Mouse (Mus musculus) gastrocnemius, adult 2 months (tissue): ENCODE data around the gene Slc6a16. TPM values are rescaled to one million over a fixed set of nuclear protein-coding genes. Genes with fewer than 3 reads are reported as not detected.

Source experiments
- DNase-seq: peaks from one replicate; pipeline ENCODE4 v3.0.0; 2022
- H3K27ac ChIP-seq: fragments of 200-600 bp; 2 replicates; pipeline ENCODE4 v1.8.1; 2022; ENCODE audit warnings: mild to moderate bottlenecking
- H3K4me3 ChIP-seq: fragments of 200-600 bp; 2 replicates; pipeline ENCODE4 v1.8.1; 2022; ENCODE audit warnings: mild to moderate bottlenecking, moderate library complexity
- CTCF ChIP-seq: fragments of 200-600 bp; IDR thresholded peaks from 2 replicates; pipeline ENCODE4 v1.8.1; 2022; ENCODE audit warnings: antibody characterized with exemption, mild to moderate bottlenecking, moderate library complexity
- intact Hi-C: fragments of 180-260 bp; cut with DNase I; formaldehyde crosslinking; loops from one replicate; pipeline ENCODE4 v1.15.1; 2025
- total RNA-seq, 2 experiments: library from RNA; stranded (reverse); gene quantifications; 2 replicates each; pipeline ENCODE4 v1.2.3; 2021

Gene Slc6a16
- total RNA-seq, 2 experiments from 2014 or later, result not detected

GRCm38 (mm10) chr7:45273672-45274071 is 32.8 kb downstream of the Slc6a16 start:
- H3K27ac ChIP-seq, result no peak overlapping the region
- H3K4me3 ChIP-seq, result no peak overlapping the region
- intact Hi-C loops, result no loop called here
- no peak for DNase-seq
- TF ChIP-seq CTCF, result no peak

DNA sequence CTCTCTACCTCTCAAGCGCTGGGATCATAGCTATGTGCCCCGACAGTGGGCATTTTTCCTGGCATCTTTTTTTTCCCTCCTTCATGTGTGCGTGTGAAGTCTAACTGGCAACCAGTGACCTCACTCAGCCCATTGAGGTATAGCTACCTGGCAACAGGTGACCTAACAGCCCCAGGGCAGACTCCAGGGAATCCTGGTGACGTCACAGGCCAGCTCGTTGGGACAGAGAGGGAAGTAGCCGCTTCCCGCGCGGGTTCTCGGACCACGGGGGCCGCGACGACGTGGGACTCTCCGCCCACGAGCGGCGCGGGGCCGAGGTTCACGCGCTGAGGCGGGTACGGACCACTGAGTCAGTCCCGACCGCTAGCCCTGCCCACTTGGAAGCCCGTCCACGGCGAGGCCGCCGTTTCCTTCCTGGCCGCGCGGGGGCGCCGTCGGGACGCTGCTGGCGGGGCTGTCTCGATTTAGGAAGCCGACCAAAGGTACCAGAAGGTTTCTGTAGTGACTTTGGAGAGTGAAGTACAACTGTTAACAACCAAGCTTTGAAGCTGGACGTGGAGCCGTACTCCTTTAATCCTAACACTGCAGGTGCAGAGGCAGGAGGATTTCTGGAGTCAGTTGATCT is 36.4 kb downstream of the Slc6a16 start, which contains the start of gene Slc6a21:
TSS of gene Slc6a21 (plus strand) at position 378 of the 625 bp plus-strand sequence.
- peak; percentile 97; the same call in 1 of the 2 replicates for TF ChIP-seq CTCF
- Histone ChIP-seq H3K27ac (peak within 1 kb of the TSS; percentile 66), H3K4me3 (peak within 1 kb of the TSS; percentile 78)
- DNase-seq, result peak; percentile 85
- intact Hi-C loops, result loop anchor here (2.0 kb wide), 1 partner anchor 22 kb away; no protein-coding TSS in a partner anchor

DNA sequence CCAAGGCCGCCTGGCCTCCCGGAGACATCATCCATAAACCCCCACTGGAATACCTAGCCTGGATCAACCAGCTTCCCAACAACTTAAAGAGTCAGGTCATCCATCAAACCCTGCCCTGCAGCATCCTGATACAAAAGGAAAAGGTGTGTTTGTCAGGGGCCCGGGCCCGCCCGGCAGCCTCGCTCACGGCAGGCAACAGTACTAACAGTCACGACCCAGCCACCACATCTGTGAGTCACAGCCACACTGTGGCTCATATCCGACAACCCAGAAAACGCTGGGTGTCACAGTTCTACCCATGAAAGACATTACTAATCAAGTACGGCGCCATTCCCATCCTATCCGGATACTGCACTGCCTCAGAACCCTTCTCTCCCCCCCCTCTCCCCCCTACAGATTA is 45.6 kb downstream of the Slc6a16 start:
- intact Hi-C loops, result no loop called here
- DNase-seq, result no peak
- no peak overlapping the region for H3K4me3 ChIP-seq
- TF ChIP-seq CTCF, result no peak
- H3K27ac ChIP-seq, result no peak overlapping the region

DNA sequence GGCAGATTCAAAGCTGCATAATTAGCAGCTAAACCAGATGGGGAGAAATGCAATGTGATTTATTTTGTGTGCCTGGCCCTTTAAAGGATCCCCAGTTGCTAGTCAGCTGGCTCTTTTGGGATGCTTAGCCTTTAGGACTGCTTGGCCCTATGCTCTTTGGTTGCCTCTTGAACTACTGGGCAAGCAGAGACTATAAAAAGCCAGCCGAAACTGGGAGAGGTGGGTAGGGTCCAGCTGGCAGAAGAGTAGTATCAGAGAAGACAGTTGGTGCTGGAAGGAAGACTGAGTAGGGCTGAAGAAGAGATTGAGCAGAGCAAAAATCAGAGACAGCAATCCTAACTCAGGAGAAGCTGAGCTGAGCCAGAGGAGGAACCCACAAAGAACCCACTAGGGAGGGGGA is 55.7 kb downstream of the Slc6a16 start:
- no peak overlapping the region for H3K4me3 ChIP-seq
- H3K27ac ChIP-seq, result peak overlapping the region; percentile 70
- DNase-seq, result peak; percentile 68
- intact Hi-C loops, result no loop called here
- TF ChIP-seq CTCF, result no peak

DNA sequence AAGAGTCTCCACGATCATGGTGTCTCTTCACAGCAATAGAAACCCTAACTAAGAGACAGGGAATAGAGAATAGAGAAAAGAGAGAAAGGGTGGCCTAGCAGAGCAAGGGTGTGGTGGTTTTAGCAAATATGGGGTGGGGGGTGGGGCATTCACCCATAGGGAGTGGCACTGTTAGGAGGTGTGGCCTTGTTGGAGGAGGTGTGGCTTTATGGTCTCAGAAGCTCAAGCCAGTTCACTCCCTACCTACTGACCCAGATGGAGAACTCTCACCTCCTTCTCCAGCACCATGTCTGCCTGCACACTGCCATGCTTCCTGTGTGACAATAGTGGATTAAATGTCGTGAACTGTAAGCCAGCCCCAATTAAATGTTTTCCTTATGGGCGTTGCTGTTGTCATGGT is 56.7 kb downstream of the Slc6a16 start:
- Histone ChIP-seq H3K4me3 (no peak overlapping the region), H3K27ac (peak overlapping the region; percentile 16; the same call in 1 of the 2 replicates)
- no peak for DNase-seq
- no peak for TF ChIP-seq CTCF
- intact Hi-C loops, result no loop called here

- intact Hi-C loops, result loop anchor here (2.0 kb wide), 3 partner anchors 23 to 137 kb away; partner anchors contain the start of genes Slc17a7 and Slc6a21
- Histone ChIP-seq H3K27ac (no peak overlapping the region), H3K4me3 (no peak overlapping the region)
- DNase-seq, result peak; percentile 61
- TF ChIP-seq CTCF, result peak; percentile 70
These were observed 58.9 kb downstream of the Slc6a16 start for GRCm38 (mm10) chr7:45299752-45300151.

- DNase-seq, result peak; percentile 78
- peak; percentile 77 for TF ChIP-seq CTCF
- no peak overlapping the region for H3K4me3 ChIP-seq
- H3K27ac ChIP-seq, result no peak overlapping the region
- intact Hi-C loops, result loop anchor here (2.0 kb wide), 1 partner anchor 41 kb away; no protein-coding TSS in a partner anchor
These were observed 59.4 kb downstream of the Slc6a16 start for GRCm38 (mm10) chr7:45300270-45300669.

DNA sequence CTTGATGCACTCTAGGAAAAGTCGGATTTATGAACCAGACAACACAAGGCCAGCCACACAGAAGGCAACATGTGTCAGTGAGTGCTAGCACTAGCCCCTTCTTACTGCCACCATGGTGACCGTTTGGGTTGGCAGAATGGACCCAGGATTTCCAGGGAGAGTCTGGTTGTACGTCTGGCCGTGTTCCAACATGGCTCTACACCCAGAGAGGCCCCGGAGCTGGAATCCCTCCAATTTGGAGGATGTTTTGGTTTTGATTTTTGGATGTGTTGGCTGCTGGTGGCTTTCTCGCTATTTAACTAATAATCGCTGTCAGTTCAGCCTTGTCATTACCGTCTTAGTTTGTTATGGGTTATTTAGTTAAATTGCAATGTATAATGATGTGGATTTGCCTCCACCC is 61.7 kb downstream of the Slc6a16 start:
- Histone ChIP-seq H3K4me3 (no peak overlapping the region), H3K27ac (no peak overlapping the region)
- intact Hi-C loops, result no loop called here
- no peak for DNase-seq
- TF ChIP-seq CTCF, result no peak

- no peak for DNase-seq
- TF ChIP-seq CTCF, result no peak
- intact Hi-C loops, result loop anchor here (5.0 kb wide), 1 partner anchor 87 kb away; no protein-coding TSS in a partner anchor
These were observed 64.0 kb downstream of the Slc6a16 start for GRCm38 (mm10) chr7:45304869-45305268.

GRCm38 (mm10) chr7:45305275-45305674 is 64.4 kb downstream of the Slc6a16 start:
- intact Hi-C loops, result loop anchor here (5.0 kb wide), 1 partner anchor 87 kb away; no protein-coding TSS in a partner anchor
- H3K27ac ChIP-seq, result no peak overlapping the region
- peak; percentile 82 for DNase-seq

More at GRCm38 (mm10) chr7:45304869-45305268, 64.0 kb downstream of the Slc6a16 start:
- H3K4me3 ChIP-seq, result no peak overlapping the region
- no peak overlapping the region for H3K27ac ChIP-seq

GRCm38 (mm10) chr7:45308551-45309240 is 67.8 kb downstream of the Slc6a16 start:
- H3K27ac ChIP-seq, result no peak overlapping the region
- no peak for DNase-seq
- intact Hi-C loops, result loop anchor here (2.0 to 5.0 kb wide), 2 partner anchors 32 to 84 kb away; no protein-coding TSS in a partner anchor

More at GRCm38 (mm10) chr7:45305275-45305674, 64.4 kb downstream of the Slc6a16 start:
- TF ChIP-seq CTCF, result peak; percentile 84
- H3K4me3 ChIP-seq, result no peak overlapping the region

GRCm38 (mm10) chr7:45309455-45309854 is 68.6 kb downstream of the Slc6a16 start:
- no peak overlapping the region for H3K27ac ChIP-seq
- peak; percentile 75 for DNase-seq
- TF ChIP-seq CTCF, result peak; percentile 78
- intact Hi-C loops, result loop anchor here (2.0 to 5.0 kb wide), 2 partner anchors 31 to 83 kb away; no protein-coding TSS in a partner anchor
- no peak overlapping the region for H3K4me3 ChIP-seq

More at GRCm38 (mm10) chr7:45308551-45309240, 67.8 kb downstream of the Slc6a16 start:
- TF ChIP-seq CTCF, result no peak
- peak overlapping the region; percentile 30; the same call in 1 of the 2 replicates for H3K4me3 ChIP-seq

GRCm38 (mm10) chr7:45312023-45312422 is 71.1 kb downstream of the Slc6a16 start:
- intact Hi-C loops, result no loop called here
- H3K27ac ChIP-seq, result peak overlapping the region; percentile 16; the same call in 1 of the 2 replicates
- H3K4me3 ChIP-seq, result no peak overlapping the region
- TF ChIP-seq CTCF, result no peak
- DNase-seq, result no peak
